Mouse (Mus musculus) activated CD4-positive, CD25-positive, alpha-beta regulatory T cell, adult 9 weeks (primary cell): ENCODE results near the gene Cyp4x1. TPM values are rescaled to one million over a fixed set of nuclear protein-coding genes. Genes with fewer than 3 reads are reported as not detected.

Experiments
- polyA plus RNA-seq: library from polyadenylated mRNA; unstranded; fragments of 100-300 nt; shearing (Covaris generic); gene quantifications from one replicate; pipeline ENCODE4 v1.2.1, GENCODE M21; 2017

The Cyp4x1 gene
- polyA plus RNA-seq = 0.09 TPM

GRCm38 (mm10) chr4:115133621-115134295 is at the start of gene Cyp4x1:
Gene Cyp4x1, minus strand, starts transcription at chr4:115134281.

GRCm38 (mm10) chr4:115088611-115089338 is 45.3 kb downstream of the Cyp4x1 start, which contains the start of gene Pdzk1ip1:
Gene Pdzk1ip1, plus strand, starts transcription at chr4:115088708.

GRCm38 (mm10) chr4:115056371-115056920 is 77.6 kb downstream of the Cyp4x1 start, which contains the start of gene Tal1:
Gene Tal1, plus strand, starts transcription at chr4:115056426.

Other genes with a start within 250 kb of the Cyp4x1 start
- gene Foxd2, start 225.4 kb downstream of the Cyp4x1 start, polyA plus RNA-seq = not detected
- not detected for gene Foxe3, start 208.3 kb downstream of the Cyp4x1 start, polyA plus RNA-seq
- gene Cmpk1, start 147.0 kb downstream of the Cyp4x1 start, polyA plus RNA-seq = 58.4 TPM
- 3.0 TPM for gene Stil, start 134.1 kb downstream of the Cyp4x1 start, polyA plus RNA-seq
- not detected for gene Tal1, start 77.9 kb downstream of the Cyp4x1 start, polyA plus RNA-seq
- gene Pdzk1ip1, start 45.6 kb downstream of the Cyp4x1 start, polyA plus RNA-seq = 28.2 TPM
- not detected for gene Cyp4a29, start 107.8 kb upstream of the Cyp4x1 start, polyA plus RNA-seq
- not detected for gene Cyp4a12a, start 164.8 kb upstream of the Cyp4x1 start, polyA plus RNA-seq